Mouse (Mus musculus) forebrain, embryonic 16.5 days (tissue): ENCODE data around the gene Phc1. TPM values are rescaled to one million over a fixed set of nuclear protein-coding genes. Genes with fewer than 3 reads are reported as not detected.
A peak's percentile ranks its signal among the peaks of the same experiment; 100 is the strongest.

Experiments
- ATAC-seq: fragments of 200-750 bp; cut with Nextera tagmentation; 2 replicates; pipeline ENCODE4 v1.8.0; 2017; ENCODE audit warnings: mild to moderate bottlenecking, moderate library complexity
- H3K27ac ChIP-seq: fragments of 300-500 bp; sonication (generic); 2 replicates; pipeline ENCODE4 v1.5.1; 2014; ENCODE audit warnings: low read length, control low read depth
- H3K27me3 ChIP-seq: fragments of 300-500 bp; sonication (generic); replicated peaks from 2 replicates; pipeline ENCODE4 v1.6.1; 2014; ENCODE audit warnings: low read length; ENCODE audit not compliant: control insufficient read depth, insufficient read depth
- H3K36me3 ChIP-seq: fragments of 300-500 bp; sonication (generic); 2 replicates; pipeline ENCODE4 v1.6.1; 2014; ENCODE audit not compliant: control insufficient read depth, insufficient read depth
- H3K4me1 ChIP-seq: fragments of 300-500 bp; sonication (generic); replicated peaks from 2 replicates; pipeline ENCODE4 v1.6.1; 2014; ENCODE audit warnings: low read length; ENCODE audit not compliant: control insufficient read depth, insufficient read depth
- H3K4me2 ChIP-seq: fragments of 300-500 bp; sonication (generic); 2 replicates; pipeline ENCODE4 v1.6.1; 2014; ENCODE audit warnings: mild to moderate bottlenecking, low read length, control low read depth
- H3K4me3 ChIP-seq: fragments of 300-500 bp; sonication (generic); replicated peaks from 2 replicates; pipeline ENCODE4 v1.5.1; 2014; ENCODE audit warnings: mild to moderate bottlenecking, low read length, control low read depth
- H3K9ac ChIP-seq: fragments of 300-500 bp; sonication (generic); replicated peaks from 2 replicates; pipeline ENCODE4 v1.6.1; 2014; ENCODE audit warnings: low read depth, low read length, control low read depth
- H3K9me3 ChIP-seq: fragments of 300-500 bp; sonication (generic); 2 replicates; pipeline ENCODE4 v1.6.1; 2016; ENCODE audit warnings: low read length; ENCODE audit not compliant: control insufficient read depth
- WGBS: fragments of 180-500 bp; shearing (Covaris S2); extraction: QIAGEN DNeasy Blood & Tissue Kit; methylation state at CpG from one replicate; pipeline ENCODE4 v1.1.7; 2014; 5-methylcytosine and 5-hydroxymethylcytosine counted together
- polyA plus RNA-seq: library from polyadenylated mRNA; unstranded; fragments of >200 nt; fragmentation: Nextera tagmentation; extraction: Ambion mirVana; gene quantifications from 2 replicates; pipeline ENCODE4 v1.2.1, GENCODE M21; 2015

Gene Phc1
- polyA plus RNA-seq, 1 experiment from 2014 or later: 36.9 TPM

- Histone ChIP-seq H3K9me3 (no peaks in the 10 kb centered on the region), H3K4me3 (no peak overlapping the region), H3K4me1 (no peaks in the 10 kb centered on the region), H3K36me3 (no peaks in the 10 kb centered on the region), H3K27me3 (no peaks in the 10 kb centered on the region), H3K27ac (no peak overlapping the region), H3K9ac (no peak overlapping the region), H3K4me2 (no peak overlapping the region)
- WGBS: 93% methylated on average over 7 of the region's 7 CpGs
- ATAC-seq: no peak
Measured at GRCm38 (mm10) chr6:122276565-122276964, 63.8 kb downstream of the Phc1 start.

GRCm38 (mm10) chr6:122274546-122274945 is 65.8 kb downstream of the Phc1 start:
- Histone ChIP-seq H3K9me3 (no peaks in the 10 kb centered on the region), H3K27me3 (no peaks in the 10 kb centered on the region), H3K4me2 (no peak overlapping the region), H3K27ac (no peak overlapping the region), H3K4me3 (no peak overlapping the region), H3K4me1 (no peaks in the 10 kb centered on the region), H3K9ac (no peak overlapping the region), H3K36me3 (no peaks in the 10 kb centered on the region)
- ATAC-seq: no peak
- WGBS: 72% methylated on average over 5 of the region's 5 CpGs

GRCm38 (mm10) chr6:122270152-122270551 is 70.2 kb downstream of the Phc1 start:
- Histone ChIP-seq H3K36me3 (no peaks in the 10 kb centered on the region), H3K9ac (no peak overlapping the region), H3K4me2 (no peak overlapping the region), H3K4me3 (no peak overlapping the region), H3K4me1 (peaks cover 11% of the 10 kb centered on the region), H3K27ac (no peak overlapping the region), H3K9me3 (no peaks in the 10 kb centered on the region), H3K27me3 (no peaks in the 10 kb centered on the region)
- no peak for ATAC-seq
- 75% methylated on average over 11 of the region's 11 CpGs for WGBS

- Histone ChIP-seq H3K9me3 (no peaks in the 10 kb centered on the region), H3K27ac (peak overlapping the region; percentile 5; the same call in 1 of the 2 replicates), H3K36me3 (no peaks in the 10 kb centered on the region), H3K9ac (no peak overlapping the region), H3K4me1 (peaks cover 11% of the 10 kb centered on the region), H3K4me2 (no peak overlapping the region), H3K4me3 (no peak overlapping the region), H3K27me3 (no peaks in the 10 kb centered on the region)
- 74% methylated on average over 4 of the region's 4 CpGs for WGBS
- peak; percentile 61 for ATAC-seq
Measured at GRCm38 (mm10) chr6:122269170-122269569, 71.2 kb downstream of the Phc1 start.

- Histone ChIP-seq H3K4me2 (no peak overlapping the region), H3K36me3 (no peaks in the 10 kb centered on the region), H3K4me1 (peaks cover 11% of the 10 kb centered on the region), H3K9ac (no peak overlapping the region), H3K27ac (peak overlapping the region; percentile 71; the same call in 1 of the 2 replicates), H3K27me3 (no peaks in the 10 kb centered on the region), H3K4me3 (no peak overlapping the region), H3K9me3 (no peaks in the 10 kb centered on the region)
- WGBS: 10% methylated on average over 3 of the region's 3 CpGs
- peak; percentile 89 for ATAC-seq
Measured at GRCm38 (mm10) chr6:122268561-122268960, 71.8 kb downstream of the Phc1 start.

Other genes starting within 250 kb of the Phc1 start
- 0.40 and 0.87 TPM in 2 replicates for gene Klrg1, start 57.7 kb downstream of the Phc1 start, polyA plus RNA-seq
- 57.0 and 62.4 TPM in 2 replicates for gene M6pr, start 31.8 kb downstream of the Phc1 start, polyA plus RNA-seq
- 97.3 and 97.9 TPM in 2 replicates for gene Rimklb, start 158.2 kb upstream of the Phc1 start, polyA plus RNA-seq
- 1.7 and 3.1 TPM in 2 replicates for gene Mfap5, start 165.3 kb upstream of the Phc1 start, polyA plus RNA-seq
- 0.20 and 0.30 TPM in 2 replicates for gene Aicda, start 213.2 kb upstream of the Phc1 start, polyA plus RNA-seq